Mouse (Mus musculus) midbrain, embryonic 10.5 days (tissue): ENCODE results near the gene Hira. TPM values are rescaled to one million over a fixed set of nuclear protein-coding genes. Genes with fewer than 3 reads are reported as not detected.
"Not testable (repeated sequence)": the region's sequence is repeated elsewhere in the genome, so short reads cannot be mapped to it uniquely, and the experiment has no call there.

ENCODE experiments used
- DNase-seq: peaks from one replicate; pipeline ENCODE4 v3.0.0-alpha.2; 2017; ENCODE audit warnings: low spot score
- H3K27ac ChIP-seq: fragments of 300-500 bp; sonication (generic); replicated peaks from 2 replicates; pipeline ENCODE4 v1.5.1; 2016; ENCODE audit warnings: mild to moderate bottlenecking
- H3K27me3 ChIP-seq: fragments of 300-500 bp; sonication (generic); 2 replicates; pipeline ENCODE4 v1.6.1; 2016; ENCODE audit warnings: low read depth, mild to moderate bottlenecking; ENCODE audit not compliant: poor library complexity, severe bottlenecking
- H3K36me3 ChIP-seq: fragments of 300-500 bp; sonication (generic); 2 replicates; pipeline ENCODE4 v1.6.1; 2016; ENCODE audit warnings: mild to moderate bottlenecking, moderate library complexity
- H3K4me1 ChIP-seq: fragments of 300-500 bp; sonication (generic); 2 replicates; pipeline ENCODE4 v1.6.1; 2016
- H3K4me3 ChIP-seq: fragments of 300-500 bp; sonication (generic); 2 replicates; pipeline ENCODE4 v1.5.1; 2016; ENCODE audit warnings: mild to moderate bottlenecking, moderate library complexity
- H3K9me3 ChIP-seq: fragments of 300-500 bp; sonication (generic); replicated peaks from 2 replicates; pipeline ENCODE4 v1.6.1; 2016; ENCODE audit warnings: mild to moderate bottlenecking
- WGBS: fragments of 180-500 bp; shearing (Covaris S2); methylation state at CpG from one replicate; pipeline ENCODE4 v1.1.7; 2016; 5-methylcytosine and 5-hydroxymethylcytosine counted together
- polyA plus RNA-seq: library from polyadenylated mRNA; unstranded; fragments of >200 nt; fragmentation: Nextera tagmentation; extraction: Ambion mirVana; gene quantifications from 2 replicates; pipeline ENCODE4 v1.2.1, GENCODE M21; 2016

The Hira gene
- polyA plus RNA-seq: 21.2 and 24.8 TPM in 2 replicates

DNA sequence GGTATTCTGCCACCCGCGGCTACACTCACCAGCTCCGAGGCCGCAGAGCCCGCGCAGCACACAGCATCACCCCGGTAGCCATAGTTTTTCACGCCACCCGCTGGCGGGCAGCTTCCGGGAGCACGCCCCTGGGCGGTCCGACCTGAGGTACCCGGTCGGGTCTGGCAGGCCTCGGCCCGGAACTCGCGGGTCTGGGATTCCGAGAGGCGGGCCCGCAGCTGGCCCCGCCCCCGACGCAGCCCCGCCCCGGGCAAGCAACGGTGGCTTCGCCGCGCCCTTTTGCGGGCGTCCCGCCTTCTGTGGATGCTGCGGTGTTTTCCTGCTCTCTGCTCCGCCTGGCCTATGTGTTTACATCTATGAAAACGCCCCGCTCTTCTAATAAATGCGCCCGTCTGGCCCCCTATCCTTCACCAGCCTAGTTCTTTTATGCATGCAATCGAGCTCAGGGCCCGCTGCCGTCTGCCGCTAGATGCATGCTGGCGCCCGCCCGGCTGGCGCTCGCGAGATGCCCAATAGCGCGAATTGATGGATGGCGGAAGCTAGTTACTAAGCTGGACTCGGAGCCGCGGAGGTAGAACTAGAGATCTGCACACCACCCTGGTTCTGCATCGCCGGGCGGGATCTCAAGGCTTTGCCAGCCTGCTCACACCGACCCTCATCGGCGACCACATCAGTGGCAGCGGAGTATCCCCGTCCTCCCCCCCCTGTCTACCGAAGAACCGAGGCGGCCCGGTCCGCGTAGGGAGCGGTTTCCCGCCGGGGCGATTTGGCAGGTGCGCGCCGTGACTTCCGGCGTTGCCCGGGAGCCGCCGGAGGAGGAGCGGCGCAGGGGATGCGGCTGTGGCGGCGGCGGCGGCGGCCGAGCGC lies at the start of gene Hira, which contains the start of gene Mrpl40:
TSS of gene Hira (plus strand) at position 596 of the 867 bp plus-strand sequence.
TSS of gene Mrpl40 (minus strand) at position 421 of the 867 bp plus-strand sequence.
- Histone ChIP-seq H3K4me3 (peak within 1 kb of the TSS; percentile 97), H3K9me3 (no peaks in the 10 kb centered on the region), H3K27me3 (no peaks in the 10 kb centered on the region), H3K36me3 (peaks cover 63% of the 10 kb centered on the region), H3K27ac (peak within 1 kb of the TSS; percentile 97), H3K4me1 (peaks cover 10% of the 10 kb centered on the region)
- under 1% methylated on average over 93 of the region's 93 CpGs for WGBS
- DNase-seq: peak; percentile 94

DNA sequence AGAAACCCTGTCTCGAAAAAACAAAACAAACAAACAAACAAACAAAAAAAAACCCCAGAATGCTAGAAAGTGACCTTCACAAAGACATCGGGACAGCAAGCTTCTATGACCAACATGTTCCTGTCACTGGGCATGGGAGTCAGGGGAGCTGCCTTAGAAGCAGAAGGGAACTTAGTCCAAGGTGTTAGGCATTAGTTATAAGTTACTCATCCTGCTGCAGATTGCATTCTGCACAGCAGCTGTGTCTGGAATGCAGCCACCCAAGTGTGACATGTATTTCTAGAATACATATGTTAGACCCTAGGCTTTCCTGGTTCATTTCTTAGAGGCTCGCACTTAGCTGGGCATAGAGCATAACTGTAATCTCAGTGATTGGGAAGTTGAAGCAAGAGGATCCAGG lies 48.2 kb upstream of the Hira start:
- 94% methylated on average over 3 of the region's 3 CpGs for WGBS
- Histone ChIP-seq H3K9me3 (no peaks in the 10 kb centered on the region), H3K4me3 (no peak overlapping the region), H3K27ac (no peak overlapping the region), H3K4me1 (no peaks in the 10 kb centered on the region), H3K27me3 (no peaks in the 10 kb centered on the region), H3K36me3 (peaks cover 100% of the 10 kb centered on the region)
- no peak for DNase-seq

DNA sequence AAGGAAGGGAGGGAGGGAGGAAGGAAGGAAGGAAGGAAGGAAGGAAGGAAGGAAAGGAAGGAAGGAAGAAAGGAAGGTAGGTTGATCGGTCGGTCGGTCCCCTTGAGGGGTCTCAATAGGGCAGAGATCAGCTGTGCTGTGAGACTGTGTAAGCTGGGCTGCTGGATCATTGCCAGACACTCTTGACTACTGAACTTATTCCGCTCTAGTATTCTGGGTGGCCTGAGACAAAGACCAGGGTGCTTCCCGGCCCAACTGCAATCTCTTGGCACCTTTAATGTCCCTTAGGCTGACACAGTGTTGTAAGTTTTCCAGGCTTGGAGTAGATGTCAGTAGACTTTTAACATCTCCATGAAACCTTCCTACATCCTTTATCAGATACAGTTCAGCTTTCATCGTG lies 47.7 kb upstream of the Hira start:
- DNase-seq: no peak
- WGBS: 95% methylated on average over 6 of the region's 6 CpGs
- Histone ChIP-seq H3K9me3 (no peaks in the 10 kb centered on the region), H3K4me1 (no peaks in the 10 kb centered on the region), H3K27me3 (no peaks in the 10 kb centered on the region), H3K36me3 (peaks cover 100% of the 10 kb centered on the region), H3K4me3 (no peak overlapping the region), H3K27ac (no peak overlapping the region)

DNA sequence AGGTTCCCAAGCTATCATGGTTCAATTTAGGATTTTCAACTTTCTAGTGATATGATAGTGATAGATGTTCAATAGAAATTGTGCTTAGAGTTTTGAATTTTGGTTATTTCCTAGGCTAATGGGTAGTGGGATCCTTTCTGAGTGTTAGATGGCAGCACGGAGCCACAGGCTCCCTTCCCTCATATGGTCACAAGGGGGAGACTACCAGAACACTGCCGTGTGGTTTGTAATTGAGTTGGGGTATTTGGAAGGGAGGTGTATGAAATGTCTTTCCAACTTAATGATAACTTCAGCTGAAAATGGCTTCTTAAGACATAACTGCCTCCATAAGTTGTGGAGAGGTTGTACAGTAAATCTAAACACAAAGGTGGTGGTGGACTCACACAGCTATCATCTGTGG lies 43.4 kb upstream of the Hira start:
- Histone ChIP-seq H3K36me3 (peaks cover 74% of the 10 kb centered on the region), H3K9me3 (no peaks in the 10 kb centered on the region), H3K4me3 (no peak overlapping the region), H3K27me3 (no peaks in the 10 kb centered on the region), H3K4me1 (peaks cover 12% of the 10 kb centered on the region), H3K27ac (no peak overlapping the region)
- DNase-seq: no peak
- 76% methylated on average over 2 of the region's 2 CpGs for WGBS

DNA sequence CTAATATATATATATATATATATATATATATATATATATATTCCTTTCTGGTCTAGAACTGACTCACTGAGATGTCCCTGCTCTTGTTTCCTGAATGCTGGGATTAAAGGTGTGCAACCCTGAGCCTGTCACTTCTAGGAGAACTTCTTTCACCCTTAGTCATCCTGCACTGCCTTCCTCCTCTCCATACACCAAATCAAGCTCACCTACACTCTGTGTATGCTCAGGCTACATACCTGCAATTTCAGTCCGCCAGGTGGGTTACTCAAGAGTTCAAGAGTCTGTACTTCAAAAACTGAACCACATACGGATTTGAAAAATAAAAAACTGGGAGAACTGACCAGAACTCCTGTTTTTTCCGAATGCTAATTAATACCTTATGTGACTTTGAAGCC lies 40.8 kb upstream of the Hira start:
- H3K36me3 ChIP-seq: peaks cover 59% of the 10 kb centered on the region
- WGBS: 28% methylated on average over 3 of the region's 3 CpGs
- H3K9me3 ChIP-seq: no peaks in the 10 kb centered on the region
- no peaks in the 10 kb centered on the region for H3K27me3 ChIP-seq
- H3K4me1 ChIP-seq: peaks cover 12% of the 10 kb centered on the region
- H3K27ac ChIP-seq: no peak overlapping the region
- peak overlapping the region; percentile 91 for H3K4me3 ChIP-seq
- no peak for DNase-seq

DNA sequence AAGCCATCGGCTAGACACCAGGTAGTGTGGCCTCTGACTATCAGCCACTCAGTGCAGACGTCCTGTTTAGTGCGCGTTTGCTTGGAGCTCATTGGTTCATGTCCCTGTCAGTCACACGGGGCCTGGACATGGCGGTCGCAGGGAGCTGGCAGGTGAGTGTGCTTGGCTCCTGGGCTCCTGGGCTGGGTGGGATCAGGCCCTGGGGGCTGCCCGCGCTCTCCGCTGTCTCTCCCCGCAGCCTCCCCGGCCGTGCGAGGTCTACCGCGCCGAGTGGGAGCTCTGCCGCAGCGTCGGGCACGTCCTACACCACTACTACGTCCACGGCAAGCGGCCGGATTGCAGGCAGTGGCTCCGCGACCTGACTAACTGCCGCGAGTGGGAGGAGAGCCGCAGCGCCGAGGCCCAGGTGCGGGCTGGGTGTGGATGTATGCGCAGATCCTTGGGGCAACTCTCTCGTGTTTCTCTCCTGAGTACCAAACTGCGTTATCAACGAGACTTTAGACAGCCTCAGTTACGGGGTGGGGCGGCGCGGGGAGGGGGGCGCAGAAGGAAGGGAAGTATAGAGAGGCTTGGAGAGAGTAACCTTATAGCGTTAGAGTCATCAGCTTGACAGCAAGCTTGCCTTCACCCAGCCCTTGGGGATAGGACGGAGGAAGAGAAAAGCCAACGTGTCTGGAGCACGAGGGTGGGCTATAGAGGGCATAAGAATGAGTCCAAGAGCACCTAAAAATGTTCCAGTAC lies 40.2 kb upstream of the Hira start, which contains the start of the genes 2510002D24Rik and Gm28539:
TSS of gene 2510002D24Rik (plus strand) at position 111 of the 741 bp plus-strand sequence.
TSS of gene Gm28539 (plus strand) at position 117 of the 741 bp plus-strand sequence.
- Histone ChIP-seq H3K27me3 (no peaks in the 10 kb centered on the region), H3K4me3 (peak within 1 kb of the TSS; percentile 91), H3K27ac (peak within 1 kb of the TSS; percentile 86), H3K36me3 (peaks cover 54% of the 10 kb centered on the region), H3K9me3 (no peaks in the 10 kb centered on the region), H3K4me1 (peaks cover 12% of the 10 kb centered on the region)
- WGBS: under 1% methylated on average over 46 of the region's 46 CpGs
- peak; percentile 84 for DNase-seq

DNA sequence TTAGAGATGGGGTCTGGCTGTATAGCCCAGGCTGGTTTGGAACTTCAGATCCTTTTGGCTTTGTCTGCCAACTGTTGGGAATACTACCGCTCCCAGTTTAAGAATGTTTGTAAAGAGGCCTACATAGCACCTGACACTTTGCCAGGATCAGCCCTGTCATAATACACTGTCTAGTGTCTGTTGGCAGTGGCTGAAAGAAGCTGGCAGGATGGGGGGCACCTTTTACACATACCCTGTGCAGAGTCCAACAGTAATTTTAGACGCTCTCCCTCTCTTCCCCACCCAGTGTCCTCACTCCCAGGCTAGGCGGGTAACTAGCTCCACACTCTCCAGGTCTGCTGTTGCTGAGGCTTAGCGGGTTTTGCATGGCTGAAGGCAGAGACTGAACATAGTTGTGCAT lies 38.5 kb upstream of the Hira start:
- Histone ChIP-seq H3K27me3 (no peaks in the 10 kb centered on the region), H3K27ac (no peak overlapping the region), H3K4me1 (peaks cover 12% of the 10 kb centered on the region), H3K36me3 (peaks cover 37% of the 10 kb centered on the region), H3K9me3 (no peaks in the 10 kb centered on the region), H3K4me3 (no peak overlapping the region)
- WGBS: 95% methylated on average over 4 of the region's 4 CpGs
- no peak for DNase-seq

DNA sequence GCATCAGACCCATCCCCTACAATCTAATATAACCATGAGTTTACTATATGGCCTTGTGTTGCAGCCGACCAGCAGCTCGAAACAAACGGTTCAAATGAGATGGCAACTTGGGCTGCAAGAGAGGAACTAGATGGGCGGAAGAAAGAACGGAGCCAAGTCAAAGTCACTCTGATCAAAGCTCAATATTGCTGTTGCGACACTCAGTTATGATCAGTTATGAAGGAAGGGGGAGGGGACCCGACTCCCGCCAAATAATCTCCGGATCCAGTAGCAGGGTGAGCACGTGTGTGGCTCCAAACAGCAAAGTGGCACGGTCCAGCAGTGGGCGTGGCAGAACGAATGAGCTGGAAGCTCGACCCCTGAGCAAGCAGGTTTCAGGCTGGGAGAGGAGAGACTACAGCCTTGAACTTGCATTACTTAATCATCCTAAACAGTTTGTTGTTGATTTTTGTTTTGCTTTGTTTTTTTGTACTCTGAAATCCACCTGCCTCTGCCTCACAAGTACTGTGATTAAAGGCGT lies 30.5 kb upstream of the Hira start:
- Histone ChIP-seq H3K27me3 (no peaks in the 10 kb centered on the region), H3K4me1 (no peaks in the 10 kb centered on the region), H3K27ac (no peak overlapping the region), H3K36me3 (no peaks in the 10 kb centered on the region), H3K4me3 (no peak overlapping the region), H3K9me3 (peaks cover 13% of the 10 kb centered on the region; the same call in 1 of the 2 replicates)
- 90% methylated on average over 15 of the region's 15 CpGs for WGBS
- no peak for DNase-seq

DNA sequence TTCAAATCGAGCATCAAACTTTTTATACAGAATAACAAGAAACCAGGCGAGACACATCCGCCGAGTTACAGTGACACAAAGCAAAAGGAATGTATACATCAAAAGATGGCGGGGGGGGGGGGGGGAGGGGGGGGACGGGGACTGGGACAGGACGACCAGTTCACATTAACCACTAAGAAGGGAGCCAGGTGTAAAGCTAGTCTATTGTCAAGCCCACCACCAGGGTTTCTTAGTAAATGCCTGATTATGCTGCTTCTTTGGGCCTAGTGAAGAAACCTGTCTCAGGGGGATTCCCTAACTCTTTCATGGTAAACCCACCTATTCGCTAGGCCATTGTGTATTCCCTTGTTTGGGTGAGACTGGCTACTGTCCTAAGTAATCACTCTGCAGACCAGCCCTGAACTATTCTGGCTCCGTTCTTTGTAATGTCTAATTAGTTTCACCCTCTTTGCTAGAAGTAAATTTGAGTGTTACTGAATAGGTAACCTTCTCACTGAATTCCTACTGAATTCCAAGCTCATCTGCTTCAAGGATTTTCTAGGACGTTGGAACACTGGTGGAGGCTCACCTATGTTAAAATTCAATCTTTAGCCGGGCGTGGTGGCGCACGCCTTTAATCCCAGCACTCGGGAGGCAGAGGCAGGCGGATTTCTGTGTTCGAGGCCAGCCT lies 27.2 kb upstream of the Hira start:
- WGBS: 89% methylated on average over 17 of the region's 17 CpGs
- not testable (repeated sequence) for H3K9me3 ChIP-seq, H3K27ac ChIP-seq, H3K4me3 ChIP-seq, DNase-seq, H3K4me1 ChIP-seq, H3K27me3 ChIP-seq, H3K36me3 ChIP-seq

DNA sequence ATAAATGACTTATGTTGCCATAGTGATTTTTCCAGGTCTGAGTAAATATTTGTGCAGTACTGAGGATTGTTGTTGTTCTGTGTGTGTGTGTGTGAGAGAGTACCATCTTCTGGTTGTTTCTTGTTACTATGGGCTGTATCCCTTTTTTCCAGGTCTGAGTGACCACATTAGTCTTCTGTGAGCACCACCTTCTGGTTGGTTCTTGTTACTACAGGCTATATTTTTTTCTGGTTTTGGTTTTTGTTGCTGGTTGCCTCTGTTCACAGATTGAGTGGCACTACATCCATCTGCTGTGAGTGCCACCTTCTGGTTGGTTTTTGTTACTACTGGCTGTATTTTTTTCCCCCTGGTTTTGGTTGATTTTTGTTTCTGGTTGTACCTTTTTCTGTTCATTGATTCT lies 18.3 kb upstream of the Hira start:
- DNase-seq: no peak
- no peaks in the 10 kb centered on the region for H3K4me1 ChIP-seq
- H3K27ac ChIP-seq: no peak overlapping the region
- no peaks in the 10 kb centered on the region for H3K36me3 ChIP-seq
- H3K9me3 ChIP-seq: peaks cover 6% of the 10 kb centered on the region; the same call in 1 of the 2 replicates
- H3K4me3 ChIP-seq: no peak overlapping the region
- no peaks in the 10 kb centered on the region for H3K27me3 ChIP-seq

DNA sequence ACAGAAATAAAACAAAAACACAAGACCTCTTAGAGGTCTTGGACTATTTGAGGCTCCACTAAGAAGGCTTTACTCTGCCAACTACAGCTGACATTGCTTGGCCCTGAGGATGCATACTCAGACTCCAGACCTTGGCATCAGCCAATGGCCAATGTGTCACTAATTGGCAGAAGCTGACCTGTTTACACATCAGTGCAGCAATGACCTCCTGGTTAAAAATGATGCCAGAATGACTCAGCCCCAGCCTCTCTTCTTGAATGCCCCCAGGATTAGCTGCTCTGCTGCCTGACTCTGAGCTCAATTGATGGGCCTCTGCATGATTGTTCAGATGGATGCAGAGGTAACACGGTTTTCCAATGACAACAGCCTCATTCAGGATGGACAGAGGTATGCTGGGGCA lies 16.7 kb upstream of the Hira start:
- WGBS: 61% methylated on average over 1 of the region's 1 CpGs
- no peaks in the 10 kb centered on the region for H3K36me3 ChIP-seq
- DNase-seq: no peak
- H3K27ac ChIP-seq: no peak overlapping the region
- H3K9me3 ChIP-seq: peaks cover 6% of the 10 kb centered on the region; the same call in 1 of the 2 replicates
- H3K4me3 ChIP-seq: no peak overlapping the region
- H3K4me1 ChIP-seq: no peaks in the 10 kb centered on the region
- no peaks in the 10 kb centered on the region for H3K27me3 ChIP-seq

DNA sequence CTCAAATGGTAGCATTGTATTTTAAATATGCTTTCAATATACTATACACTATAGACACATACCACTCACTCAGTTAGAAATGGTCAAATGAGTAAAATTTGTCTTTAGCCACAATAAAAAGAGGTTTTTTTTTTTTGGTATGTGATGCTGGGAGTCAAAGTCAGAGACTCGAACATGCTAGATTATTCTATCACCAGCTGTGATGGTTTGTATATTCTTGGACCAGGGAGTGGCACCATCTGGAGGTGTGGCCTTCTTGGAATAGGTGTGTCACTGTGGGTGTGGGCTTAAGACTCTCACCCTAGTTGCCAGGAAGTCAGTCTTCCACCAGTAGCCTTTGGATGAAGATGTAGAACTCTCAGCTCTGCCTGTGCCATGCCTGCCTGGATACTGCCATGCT lies 6.3 kb upstream of the Hira start:
- not testable (repeated sequence) for DNase-seq, H3K4me1 ChIP-seq, H3K27ac ChIP-seq, H3K4me3 ChIP-seq, H3K27me3 ChIP-seq, H3K9me3 ChIP-seq
- WGBS: 94% methylated on average over 1 of the region's 1 CpGs
- H3K36me3 ChIP-seq: peaks cover 59% of the 10 kb centered on the region
